Mouse (Mus musculus): ENCODE results near the gene Tnfrsf1a. TPM values are rescaled to one million over a fixed set of nuclear protein-coding genes. Genes with fewer than 3 reads are reported as not detected.

Tnfrsf1a gene
- polyA plus RNA-seq (2012; ENCODE audit: low replicate concordance) = 71.0 and 153 TPM in 2 replicates

DNA sequence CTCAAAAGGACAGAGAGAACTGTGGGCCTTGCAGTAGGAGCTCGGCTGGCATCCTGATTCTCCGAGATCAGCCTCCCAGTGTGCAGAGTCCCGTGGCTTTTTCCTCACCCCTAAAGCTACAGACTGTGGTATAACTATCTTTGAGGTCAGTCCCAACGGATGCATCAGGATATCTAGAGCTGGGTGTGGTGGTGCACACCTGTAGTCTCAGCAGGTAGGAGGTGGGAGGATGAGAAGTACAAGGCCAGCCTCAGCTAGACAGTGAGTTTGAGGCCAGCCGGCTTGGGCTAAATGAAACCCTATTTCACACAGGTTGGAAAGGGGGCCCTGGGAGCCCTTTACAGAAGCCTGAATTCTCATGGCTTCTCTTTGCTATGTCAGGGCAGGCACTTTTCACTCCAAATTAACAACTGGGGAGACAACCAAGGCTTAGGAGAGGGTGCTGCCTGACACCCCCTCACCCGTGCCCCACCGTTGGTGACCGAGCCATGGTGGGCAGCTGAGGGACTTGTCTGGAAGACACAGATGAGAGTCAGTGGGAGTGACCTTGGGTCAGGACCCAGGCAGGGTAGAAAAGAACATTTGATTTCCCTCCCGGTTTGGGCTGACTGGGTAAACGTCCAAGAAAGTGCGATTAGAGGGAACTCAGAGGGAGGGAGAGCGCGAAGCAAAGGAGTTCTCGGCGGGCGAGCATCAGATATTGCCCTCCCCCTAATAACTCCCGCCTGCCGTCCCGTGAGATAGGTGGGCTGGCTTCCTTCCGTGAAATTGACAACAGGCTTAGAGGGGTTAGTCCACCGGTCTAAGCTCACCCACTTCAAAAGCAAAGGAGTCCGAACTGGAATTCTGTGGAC is at the start of gene Tnfrsf1a:
Gene Tnfrsf1a, plus strand, starts transcription at position 642 of the 854 bp plus-strand sequence.

DNA sequence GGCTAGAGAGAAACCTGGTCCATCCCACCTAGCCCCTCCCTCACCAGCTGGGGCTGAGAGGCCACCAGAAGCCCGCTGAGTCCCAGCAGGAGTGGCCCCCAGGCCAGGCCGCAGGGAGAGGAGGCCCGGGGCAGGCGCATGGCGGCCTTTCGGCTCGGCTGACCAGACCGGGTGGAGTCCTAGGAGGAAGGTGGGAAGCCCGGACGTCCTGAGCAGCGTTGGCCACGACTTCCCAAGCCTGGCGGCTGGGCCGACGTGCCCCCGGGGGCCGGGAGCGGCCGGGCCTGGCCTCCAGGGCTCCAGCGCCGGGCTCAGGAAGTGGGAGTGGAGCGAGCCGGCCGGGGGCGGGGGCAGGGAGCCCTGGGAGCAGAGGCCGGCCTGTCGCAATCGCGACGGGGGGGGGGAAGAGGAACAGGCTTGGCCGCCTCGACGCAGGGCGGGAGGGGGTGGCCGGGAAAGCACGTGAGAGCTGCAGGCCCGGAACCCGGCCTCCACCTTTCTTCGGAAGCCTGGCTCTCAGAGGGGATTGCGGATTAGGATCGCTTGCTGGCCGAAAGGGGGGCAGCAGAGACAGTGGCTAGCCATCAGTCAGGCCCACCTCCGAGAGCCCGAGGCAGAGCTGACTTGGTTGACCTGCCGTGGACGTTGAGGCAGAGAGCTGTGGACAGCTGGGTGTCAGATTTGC is 35.5 kb upstream of the Tnfrsf1a start, which contains the start of gene Ltbr:
Gene Ltbr, minus strand, starts transcription at position 340 of the 685 bp plus-strand sequence.

DNA sequence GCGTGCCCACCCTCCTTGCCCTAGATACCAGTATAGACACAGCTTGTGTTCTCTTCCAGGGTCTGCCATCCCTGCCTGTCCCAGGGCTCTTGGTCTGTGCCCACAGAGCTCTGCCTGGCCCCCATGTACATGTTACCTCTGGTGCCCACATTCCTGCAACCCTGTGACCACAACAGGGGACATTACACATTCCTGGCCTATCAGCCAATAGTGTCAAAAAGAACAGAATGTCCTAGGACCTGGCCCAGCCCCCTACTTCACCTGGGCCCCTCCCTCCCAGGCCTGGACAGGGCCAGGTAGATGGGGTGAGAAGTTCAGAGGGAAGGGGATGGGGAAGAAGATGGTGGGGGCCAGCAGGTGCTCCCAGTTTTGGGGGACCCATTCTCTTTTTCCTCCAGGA is 28.8 kb upstream of the Tnfrsf1a start, which contains the start of gene Scnn1a:
Gene Scnn1a, plus strand, starts transcription at position 337 of the 400 bp plus-strand sequence.

DNA sequence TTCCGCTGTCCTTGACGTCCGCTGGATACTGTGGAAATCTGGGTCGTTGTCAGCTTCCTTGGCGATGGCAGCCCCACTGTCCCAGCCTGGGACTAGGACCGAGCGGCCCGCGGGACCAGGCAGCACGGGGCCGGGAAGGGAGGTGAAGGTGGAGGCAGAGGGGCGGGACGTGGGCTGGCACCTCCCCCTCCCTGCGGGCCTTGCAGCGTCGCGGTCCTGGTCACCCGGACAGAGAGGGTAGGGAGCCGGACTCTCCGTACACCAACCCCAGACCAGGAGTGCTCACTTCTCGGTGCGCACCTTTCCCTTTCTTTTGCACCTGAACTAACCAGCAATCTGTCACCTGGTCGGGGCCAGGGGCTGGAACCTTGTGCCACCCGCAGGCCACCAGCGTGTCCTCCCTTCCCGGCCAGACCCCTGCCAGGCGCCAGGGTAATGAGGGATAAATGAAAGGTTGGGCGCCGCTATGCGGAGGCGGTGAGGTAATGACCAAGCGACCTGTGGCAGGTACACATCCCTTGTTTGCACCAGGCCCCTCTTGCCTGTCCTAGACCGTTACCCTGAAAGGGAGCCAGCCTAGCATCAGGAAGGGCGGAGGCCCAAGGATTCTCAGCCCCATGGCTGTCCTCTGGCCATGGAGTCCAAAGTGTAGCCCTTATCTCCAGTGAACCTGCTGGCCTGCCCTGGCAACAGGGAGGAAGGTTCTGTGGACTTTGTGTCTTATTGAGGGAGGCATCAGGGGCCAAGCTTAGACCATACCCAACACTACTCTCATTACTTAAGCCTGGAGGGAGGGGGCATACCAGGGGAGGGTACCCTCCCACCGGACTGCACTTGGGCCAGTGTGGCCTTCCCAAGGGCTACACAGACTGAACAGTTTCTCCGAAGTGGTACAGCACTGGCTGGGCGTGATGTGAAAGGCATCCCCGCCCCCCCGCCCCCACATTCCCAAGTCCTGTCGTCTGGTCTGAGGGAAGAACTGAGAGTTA is 31.5 kb downstream of the Tnfrsf1a start, which contains the start of gene Plekhg6:
Gene Plekhg6, minus strand, starts transcription at position 422 of the 989 bp plus-strand sequence.

Other genes with a start within 250 kb of the Tnfrsf1a start
- gene Nop2, start 217.5 kb upstream of the Tnfrsf1a start, polyA plus RNA-seq (2012; ENCODE audit: low replicate concordance) = 11.4 and 27.6 TPM in 2 replicates
- 54.7 and 135 TPM in 2 replicates for gene Iffo1, start 204.1 kb upstream of the Tnfrsf1a start, polyA plus RNA-seq (2012; ENCODE audit: low replicate concordance)
- gene Gapdh, start 182.9 kb upstream of the Tnfrsf1a start, polyA plus RNA-seq (2012; ENCODE audit: low replicate concordance) = 267 and 2,413 TPM in 2 replicates
- 31.3 and 49.7 TPM in 2 replicates for gene Ncapd2, start 157.7 kb upstream of the Tnfrsf1a start, polyA plus RNA-seq (2012; ENCODE audit: low replicate concordance)
- gene Mrpl51, start 157.6 kb upstream of the Tnfrsf1a start, polyA plus RNA-seq (2012; ENCODE audit: low replicate concordance) = 56.7 and 77.1 TPM in 2 replicates
- gene Vamp1, start 133.8 kb upstream of the Tnfrsf1a start, polyA plus RNA-seq (2012; ENCODE audit: low replicate concordance) = 14.4 and 28.4 TPM in 2 replicates
- 35.1 and 36.7 TPM in 2 replicates for gene Tapbpl, start 117.5 kb upstream of the Tnfrsf1a start, polyA plus RNA-seq (2012; ENCODE audit: low replicate concordance)
- 43.0 and 105 TPM in 2 replicates for gene Cd27, start 112.4 kb upstream of the Tnfrsf1a start, polyA plus RNA-seq (2012; ENCODE audit: low replicate concordance)
- gene Tuba3a, start 63.3 kb upstream of the Tnfrsf1a start, polyA plus RNA-seq (2012; ENCODE audit: low replicate concordance) = not detected in 2 replicates
- 33.0 and 72.9 TPM in 2 replicates for gene Ltbr, start 35.5 kb upstream of the Tnfrsf1a start, polyA plus RNA-seq (2012; ENCODE audit: low replicate concordance)
- gene Scnn1a, start 28.7 kb upstream of the Tnfrsf1a start, polyA plus RNA-seq (2012; ENCODE audit: low replicate concordance) = 3.3 and 15.9 TPM in 2 replicates
- gene Plekhg6, start 31.4 kb downstream of the Tnfrsf1a start, polyA plus RNA-seq (2012; ENCODE audit: low replicate concordance) = 0.04 and 0.16 TPM in 2 replicates
- gene Cd9, start 145.4 kb downstream of the Tnfrsf1a start, polyA plus RNA-seq (2012; ENCODE audit: low replicate concordance) = 3.2 and 3.4 TPM in 2 replicates
- 0.92 and 2.8 TPM in 2 replicates for gene Vwf, start 197.4 kb downstream of the Tnfrsf1a start, polyA plus RNA-seq (2012; ENCODE audit: low replicate concordance)

All from hematopoietic multipotent progenitor cell, adult 10-12 weeks (in vitro differentiated cells).